Mouse (Mus musculus): ENCODE data around the gene Gm17349.
A peak's percentile ranks its signal among the peaks of the same experiment; 100 is the strongest.

The Gm17349 gene

DNA sequence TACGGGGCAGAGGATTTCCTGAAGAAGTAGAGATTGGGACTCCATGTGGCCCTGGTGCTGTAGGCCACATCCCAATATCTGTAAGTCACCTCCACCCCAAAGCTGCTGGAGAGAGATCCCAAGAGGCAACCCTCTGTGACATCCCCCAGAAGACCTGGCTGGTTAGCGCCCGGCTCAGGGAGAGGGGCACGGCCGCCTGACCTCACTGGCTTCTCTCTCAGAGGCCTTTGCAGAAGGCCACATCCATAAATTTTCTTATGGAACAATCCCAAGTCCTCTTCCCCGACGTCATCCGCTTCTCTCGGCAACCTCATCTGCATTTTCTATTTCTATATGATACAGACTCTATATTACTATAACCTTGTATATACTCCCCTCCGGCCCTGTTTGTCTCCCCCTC is 5.6 kb downstream of the Gm17349 start:
- DNase-seq (ENCODE audit: low spot score in 2 of 2), result no peak

- no peak for DNase-seq (ENCODE audit: low spot score in 2 of 2)
Observed at GRCm38 (mm10) chr15:99698533-99699085, 6.7 kb downstream of the Gm17349 start.

DNA sequence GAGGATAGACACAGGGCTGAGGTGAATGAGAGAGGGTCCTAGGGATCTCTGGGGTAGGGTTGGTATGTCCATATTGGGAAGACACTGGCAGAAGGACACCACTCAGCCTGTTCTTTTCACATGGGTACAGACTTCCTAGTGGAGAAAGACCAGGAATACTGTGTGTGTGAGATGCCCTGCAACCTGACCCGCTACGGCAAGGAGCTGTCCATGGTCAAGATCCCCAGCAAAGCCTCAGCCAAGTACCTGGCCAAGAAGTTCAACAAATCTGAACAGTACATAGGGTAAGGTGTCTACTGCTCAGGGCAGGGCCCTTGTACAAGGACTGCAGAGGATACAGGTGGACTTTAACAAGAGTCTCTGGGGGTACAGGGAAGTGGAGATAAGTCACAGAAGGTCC is 8.0 kb downstream of the Gm17349 start:
- no peak for DNase-seq (ENCODE audit: low spot score in 2 of 2)

- DNase-seq (ENCODE audit: low spot score in 2 of 2), result no peak
Observed at GRCm38 (mm10) chr15:99691976-99692375, 13.3 kb downstream of the Gm17349 start.

GRCm38 (mm10) chr15:99690924-99691323 is 14.4 kb downstream of the Gm17349 start:
- DNase-seq (ENCODE audit: low spot score in 2 of 2), result no peak

GRCm38 (mm10) chr15:99688712-99689111 is 16.6 kb downstream of the Gm17349 start:
- DNase-seq (ENCODE audit: low spot score in 2 of 2), result peak in 1 of 2 experiments; percentile 76

- no peak for DNase-seq (ENCODE audit: low spot score in 2 of 2)
Observed at GRCm38 (mm10) chr15:99684156-99684555, 21.1 kb downstream of the Gm17349 start.

- DNase-seq (ENCODE audit: low spot score in 2 of 2), result no peak
Observed at GRCm38 (mm10) chr15:99682880-99683279, 22.4 kb downstream of the Gm17349 start.

DNA sequence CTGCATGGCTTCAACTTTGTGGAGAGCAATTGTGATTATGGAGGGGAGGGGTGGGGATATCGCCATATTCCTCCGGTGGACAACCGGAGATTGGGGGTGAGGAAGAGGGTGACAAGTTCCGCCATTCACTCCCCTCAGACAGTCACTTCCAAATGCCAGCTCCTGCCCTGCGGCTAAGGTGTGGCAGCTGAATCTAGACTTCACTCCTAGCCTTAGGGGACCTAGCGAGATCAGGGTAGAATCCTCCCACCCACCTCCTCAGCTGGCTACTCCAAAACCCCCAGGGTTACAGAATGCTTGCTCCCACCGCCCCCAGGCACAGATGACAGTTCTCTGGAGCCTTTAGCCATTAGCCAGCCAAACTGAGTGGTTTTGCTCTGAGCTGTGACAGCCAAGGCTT is 26.3 kb downstream of the Gm17349 start:
- DNase-seq (ENCODE audit: low spot score in 2 of 2), result no peak

DNA sequence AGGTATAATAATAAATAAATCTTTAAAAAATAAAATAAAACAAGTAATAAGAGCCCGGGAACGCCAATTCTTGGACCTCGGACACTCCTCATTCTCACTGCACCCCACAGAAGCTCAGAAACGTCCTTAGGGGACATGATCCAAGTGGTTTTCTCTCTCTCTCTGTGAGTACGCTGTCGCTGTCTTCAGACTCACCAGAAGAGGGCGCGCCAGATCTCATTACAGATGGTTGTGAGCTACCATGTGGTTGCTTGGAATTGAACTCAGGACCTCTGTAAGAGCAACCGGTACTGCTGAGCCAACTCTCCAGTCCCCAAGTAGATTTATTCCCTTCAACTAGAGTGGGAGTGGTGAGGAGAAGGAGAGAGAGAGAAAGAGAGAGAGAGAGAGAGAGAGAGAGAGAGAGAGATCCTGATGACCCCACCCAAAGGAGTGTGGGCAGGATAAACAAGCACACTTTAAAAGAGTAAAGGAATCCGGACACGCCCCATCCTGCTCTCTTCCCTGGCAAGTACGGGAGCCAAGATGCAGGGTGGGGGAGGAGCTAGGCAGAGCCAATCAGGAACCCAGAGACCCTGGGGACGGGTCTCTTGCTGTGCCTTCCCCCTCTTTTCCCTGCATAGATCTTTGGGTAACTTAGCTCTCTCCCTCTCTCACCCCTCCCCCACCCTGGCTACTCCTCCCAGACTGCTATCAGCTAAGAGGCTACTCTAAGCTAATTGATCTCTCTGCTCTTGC is 27.1 kb downstream of the Gm17349 start:
- no peak for DNase-seq (ENCODE audit: low spot score in 2 of 2)

GRCm38 (mm10) chr15:99677089-99677488 is 28.2 kb downstream of the Gm17349 start:
- no peak for DNase-seq (ENCODE audit: low spot score in 2 of 2)

- DNase-seq (ENCODE audit: low spot score in 2 of 2), result no peak
Observed at GRCm38 (mm10) chr15:99674866-99675265, 30.4 kb downstream of the Gm17349 start.

DNA sequence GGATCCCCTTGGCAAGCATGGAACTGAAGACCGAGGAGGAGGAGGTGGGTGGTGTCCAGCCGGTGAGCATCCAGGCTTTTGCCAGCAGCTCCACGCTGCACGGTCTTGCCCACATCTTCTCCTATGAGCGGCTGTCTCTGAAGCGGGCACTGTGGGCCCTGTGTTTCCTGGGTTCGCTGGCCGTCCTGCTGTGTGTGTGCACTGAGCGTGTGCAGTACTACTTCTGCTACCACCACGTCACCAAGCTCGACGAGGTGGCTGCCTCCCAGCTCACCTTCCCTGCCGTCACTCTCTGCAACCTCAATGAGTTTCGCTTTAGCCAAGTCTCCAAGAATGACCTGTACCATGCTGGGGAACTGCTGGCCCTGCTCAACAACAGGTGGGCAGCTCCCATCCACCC is 33.5 kb downstream of the Gm17349 start:
- DNase-seq (ENCODE audit: low spot score in 2 of 2), result peak in 1 of 2 experiments; percentile 56

DNA sequence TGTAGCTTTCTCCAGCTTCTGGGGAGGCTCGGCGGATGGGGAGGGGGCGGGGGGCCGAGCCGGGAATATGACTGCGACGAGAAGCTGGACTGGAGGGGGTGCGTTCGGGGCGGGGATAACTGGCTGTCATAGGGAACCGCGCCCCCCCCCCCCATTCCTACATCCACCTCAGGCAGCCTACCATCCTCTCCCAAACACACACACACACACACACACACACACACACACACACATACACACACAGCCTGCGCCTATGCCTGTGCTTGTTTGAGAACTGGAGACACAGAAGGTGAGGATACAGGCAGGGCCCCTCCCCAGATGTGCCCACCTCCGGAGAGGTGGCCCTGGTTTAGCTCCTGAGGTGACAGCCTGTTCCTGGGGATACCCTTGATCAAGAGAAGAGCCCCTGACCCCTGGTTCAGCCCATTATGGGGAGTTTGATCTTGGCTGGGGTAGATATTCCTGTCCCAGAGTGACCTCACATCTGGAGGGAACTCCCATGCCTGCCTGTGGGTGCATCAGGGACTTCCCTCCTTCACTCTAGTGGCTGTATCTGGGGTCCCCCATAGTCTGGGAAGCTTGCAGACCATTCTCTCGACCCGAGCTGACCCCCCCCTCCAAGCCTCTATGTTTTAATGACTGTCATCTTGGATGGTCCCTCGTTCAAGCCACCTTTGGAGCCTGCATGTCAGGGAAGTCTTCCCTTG is 34.2 kb downstream of the Gm17349 start:
- DNase-seq (ENCODE audit: low spot score in 2 of 2), result no peak

- peak in 1 of 2 experiments; percentile 72 for DNase-seq (ENCODE audit: low spot score in 2 of 2)
Observed at GRCm38 (mm10) chr15:99670154-99670821, 35.0 kb downstream of the Gm17349 start, which contains the start of gene Asic1. TSS of gene Asic1 (plus strand) at chr15:99670368.

DNA sequence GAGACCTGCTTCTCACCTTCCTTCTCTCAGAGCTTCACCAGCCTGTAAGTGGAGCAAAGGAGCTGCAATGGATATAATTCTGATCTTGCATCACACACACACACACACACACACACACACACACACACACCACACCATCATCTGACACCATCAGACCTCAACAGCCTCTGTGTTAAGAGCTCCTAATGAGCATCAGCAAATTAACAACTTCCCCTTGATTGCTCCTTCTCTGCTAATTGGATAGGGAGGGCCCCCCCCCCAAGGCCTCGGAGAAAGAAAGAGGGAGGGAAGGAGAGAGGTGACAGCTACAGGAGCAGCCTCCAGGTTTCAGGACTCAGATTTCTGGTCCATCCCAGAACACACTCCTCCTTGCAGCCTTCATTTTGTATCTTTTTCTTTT is 35.9 kb downstream of the Gm17349 start:
- DNase-seq (ENCODE audit: low spot score in 2 of 2), result no peak

- peak in 1 of 2 experiments; percentile 83 for DNase-seq (ENCODE audit: low spot score in 2 of 2)
Observed at GRCm38 (mm10) chr15:99668881-99669280, 36.4 kb downstream of the Gm17349 start.

DNA sequence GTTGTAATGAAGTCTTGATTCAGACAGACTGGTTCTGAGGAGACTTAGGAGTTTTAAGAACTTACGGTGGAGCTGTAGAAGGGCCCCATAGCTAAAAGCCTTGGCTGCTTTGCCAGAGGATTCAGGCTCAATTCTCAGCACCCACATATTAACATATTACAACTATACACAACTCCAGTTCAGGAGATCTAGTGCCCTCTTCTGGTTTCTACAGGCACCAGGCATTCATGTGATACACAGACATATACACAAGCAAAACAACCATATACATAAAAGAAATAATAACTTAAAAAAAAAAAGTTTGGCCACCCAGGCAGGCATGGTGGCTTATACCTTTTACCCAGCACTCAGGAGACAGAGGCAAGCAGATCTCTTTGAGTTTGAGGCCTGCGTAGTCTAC is 37.7 kb downstream of the Gm17349 start:
- no peak for DNase-seq (ENCODE audit: low spot score in 2 of 2)

GRCm38 (mm10) chr15:99664600-99665451 is 40.5 kb downstream of the Gm17349 start:
- peak; percentile 58 to 80 for DNase-seq (ENCODE audit: low spot score in 2 of 2)

- DNase-seq (ENCODE audit: low spot score in 2 of 2), result peak in 1 of 2 experiments; percentile 52
Observed at GRCm38 (mm10) chr15:99663964-99664599, 41.2 kb downstream of the Gm17349 start.

DNA sequence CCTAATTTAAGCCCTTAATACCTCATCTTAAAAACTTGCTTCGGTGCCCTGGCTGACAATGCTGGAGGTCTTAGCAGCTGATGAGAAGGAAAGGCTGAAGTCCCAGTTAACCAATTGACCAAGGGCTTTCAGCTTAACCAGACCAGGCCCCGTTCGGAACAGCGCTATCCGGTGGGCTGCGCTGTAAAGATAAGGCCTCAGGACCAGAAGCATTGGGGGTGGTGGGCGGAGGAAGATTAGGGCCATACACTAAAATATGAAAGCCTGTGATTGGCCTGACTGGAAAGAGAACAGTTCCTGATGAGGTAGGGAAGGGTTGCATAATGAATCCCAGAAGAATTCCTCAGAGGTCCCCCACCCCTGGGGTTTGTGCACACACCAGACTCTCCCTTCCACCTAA is 42.9 kb downstream of the Gm17349 start:
- no peak for DNase-seq (ENCODE audit: low spot score in 2 of 2)

All from left cerebral cortex, adult 9 months (tissue).